Mouse (Mus musculus) cortical plate, adult 2 months (tissue): ENCODE results near the gene Cnih4. TPM values are rescaled to one million over a fixed set of nuclear protein-coding genes. Genes with fewer than 3 reads are reported as not detected.

Source experiments
- H3K27ac ChIP-seq: fragments of 200-500 bp; 2 replicates; pipeline ENCODE4 v1.5.1; 2012; ENCODE audit warnings: low read length, control low read depth, inconsistent platforms; ENCODE audit not compliant: insufficient read depth
- H3K4me1 ChIP-seq: fragments of 200-500 bp; 2 replicates; pipeline ENCODE4 v1.6.1; 2011; ENCODE audit warnings: low read length; ENCODE audit not compliant: control insufficient read depth, insufficient read depth
- H3K4me3 ChIP-seq: fragments of 200-500 bp; 2 replicates; pipeline ENCODE4 v1.5.1; 2011; ENCODE audit warnings: mild to moderate bottlenecking, low read length, control low read depth; ENCODE audit not compliant: insufficient read depth
- CTCF ChIP-seq: fragments of 200-500 bp; IDR thresholded peaks from 2 replicates; pipeline ENCODE4 v1.5.1; 2011; ENCODE audit warnings: mild to moderate bottlenecking, control low read depth, low read length; ENCODE audit not compliant: insufficient read depth; ENCODE audit errors: extremely low read depth
- POLR2A ChIP-seq: fragments of 200-500 bp; IDR thresholded peaks from 2 replicates; pipeline ENCODE4 v1.6.1; 2011; ENCODE audit warnings: mild to moderate bottlenecking, low read length, control low read depth; ENCODE audit not compliant: insufficient read depth; ENCODE audit errors: extremely low read depth
- polyA plus RNA-seq: library from polyadenylated mRNA; depleted of rRNA; stranded (reverse); fragments of >200 nt; gene quantifications from 2 replicates; pipeline ENCODE4 v1.2.3, GENCODE M21; 2012; rRNA removed

Cnih4 gene
- polyA plus RNA-seq, 1 experiment = 25.3 TPM

DNA sequence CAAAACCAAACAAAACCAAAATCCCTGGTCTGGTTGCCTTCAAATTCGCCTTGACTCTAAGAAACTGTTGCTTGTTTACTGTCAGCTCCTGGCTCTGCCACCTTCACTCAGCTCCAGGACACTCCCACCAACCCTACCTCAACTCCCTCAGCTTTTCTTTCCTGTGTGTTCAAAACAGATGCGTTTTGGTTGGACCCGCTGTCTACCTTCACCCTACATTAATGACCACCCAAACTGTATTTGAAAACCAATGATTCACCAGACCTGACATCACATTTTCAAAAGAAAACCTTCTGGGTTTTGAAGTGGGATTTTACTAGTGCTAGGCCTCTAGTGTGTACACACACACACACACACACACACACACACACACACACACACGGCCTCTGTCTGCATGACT, 65.7 kb downstream of the Cnih4 start:
- Histone ChIP-seq H3K27ac (0 out of 2 replicates have a peak overlapping the region, but pooled peaks have one; percentile 65), H3K4me1 (no peaks in the 10 kb centered on the region; the same call in 1 of the 2 replicates), H3K4me3 (peak overlapping the region; percentile 58)
- TF ChIP-seq POLR2A = no peak
- no peak for TF ChIP-seq CTCF

DNA sequence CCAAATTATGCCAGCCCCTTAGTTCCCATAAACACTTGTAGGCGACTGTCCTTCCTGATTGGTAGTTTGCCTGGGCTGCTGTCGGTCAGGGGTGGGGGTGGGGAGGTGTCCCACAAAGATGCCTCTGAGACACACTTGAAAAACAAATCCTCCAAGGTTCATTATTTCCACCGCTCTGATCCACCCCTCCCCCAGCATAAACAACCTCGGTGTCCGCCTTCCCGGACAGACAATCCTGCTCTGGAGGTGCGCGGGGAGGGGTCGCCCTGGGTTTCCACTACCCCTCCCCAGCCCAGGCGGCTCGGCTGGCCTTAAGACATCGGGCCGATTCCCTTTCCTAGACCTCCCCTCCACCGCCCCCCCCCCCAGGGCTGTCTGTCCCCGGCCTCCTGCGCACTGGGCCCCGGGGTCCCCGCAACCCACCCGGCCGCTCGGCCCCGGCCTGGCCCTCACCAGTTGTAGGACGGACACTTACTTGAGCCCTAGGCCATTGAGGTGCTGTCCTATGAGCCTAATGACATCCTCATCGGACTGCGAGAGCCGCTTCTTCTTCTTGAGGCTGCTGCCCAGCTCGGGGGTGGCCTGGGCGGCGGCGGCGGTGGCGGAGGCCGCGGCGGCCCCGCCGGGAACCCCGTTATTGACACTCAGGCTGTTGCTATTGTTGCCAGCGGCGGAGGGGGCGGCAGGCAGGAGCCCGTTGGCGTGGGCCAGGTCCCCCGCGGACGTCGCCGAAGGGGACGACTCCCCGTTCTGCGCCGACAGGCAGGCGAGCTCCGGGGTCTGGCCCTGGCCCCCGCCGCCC, 66.3 kb downstream of the Cnih4 start:
- H3K4me3 ChIP-seq = peak overlapping the region; percentile 58
- TF ChIP-seq CTCF (no peak), POLR2A (no peak)
- no peaks in the 10 kb centered on the region; the same call in 1 of the 2 replicates for H3K4me1 ChIP-seq
- H3K27ac ChIP-seq = peak overlapping the region; percentile 98

- peak overlapping the region; percentile 58 for H3K4me3 ChIP-seq
- H3K27ac ChIP-seq = peak overlapping the region; percentile 85; the same call in 1 of the 2 replicates
- TF ChIP-seq CTCF (no peak), POLR2A (no peak)
- H3K4me1 ChIP-seq = no peaks in the 10 kb centered on the region; the same call in 1 of the 2 replicates
Observed at GRCm38 (mm10) chr1:181211403-181211919, 67.0 kb downstream of the Cnih4 start.

- Histone ChIP-seq H3K27ac (peak within 1 kb of the TSS; percentile 98), H3K4me1 (no peaks in the 10 kb centered on the region; the same call in 1 of the 2 replicates), H3K4me3 (peak within 1 kb of the TSS; percentile 58)
- no peak for TF ChIP-seq CTCF
- peak; percentile 88 for TF ChIP-seq POLR2A
Observed at GRCm38 (mm10) chr1:181211920-181212633, 67.6 kb downstream of the Cnih4 start, which contains the start of gene Wdr26. Gene Wdr26, minus strand, starts transcription at chr1:181212001.

DNA sequence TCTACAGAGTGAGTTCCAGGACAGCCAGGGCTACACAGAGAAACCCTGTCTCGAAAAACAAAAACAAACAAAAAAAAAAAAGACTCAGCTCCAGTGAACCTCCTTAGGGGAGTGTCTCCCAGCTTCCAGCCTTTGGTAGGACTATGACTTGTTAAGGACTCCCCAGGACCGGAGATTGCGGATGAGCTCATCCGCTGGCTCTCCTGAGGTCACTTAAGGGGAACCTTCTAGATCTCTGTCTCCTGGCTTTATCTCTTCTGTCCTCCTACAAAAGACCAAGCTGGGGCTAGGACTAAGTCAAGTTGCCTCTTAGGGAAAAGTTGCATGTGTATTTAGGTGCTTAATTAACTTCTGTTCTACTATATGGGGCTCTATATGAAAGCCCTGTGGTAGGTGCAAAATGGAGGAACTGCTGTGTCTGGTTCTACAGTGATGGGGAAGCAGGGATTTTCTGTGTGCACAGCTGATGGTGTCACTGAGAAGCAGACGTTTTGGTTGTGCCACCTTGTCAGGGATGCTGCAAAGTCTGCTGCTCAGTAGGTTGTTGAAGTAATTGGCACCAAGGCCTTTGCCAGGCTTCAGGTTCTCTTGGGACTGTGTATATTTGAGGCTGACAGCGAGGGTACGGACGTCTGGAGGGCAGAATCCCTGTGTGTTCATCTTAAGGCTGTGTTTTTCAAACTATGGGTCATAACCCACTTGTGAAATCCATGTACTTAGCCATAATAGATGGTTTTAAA, 70.0 kb downstream of the Cnih4 start:
- Histone ChIP-seq H3K4me3 (no peak overlapping the region), H3K27ac (no peak overlapping the region), H3K4me1 (no peaks in the 10 kb centered on the region; the same call in 1 of the 2 replicates)
- no peak for TF ChIP-seq CTCF
- TF ChIP-seq POLR2A = no peak

DNA sequence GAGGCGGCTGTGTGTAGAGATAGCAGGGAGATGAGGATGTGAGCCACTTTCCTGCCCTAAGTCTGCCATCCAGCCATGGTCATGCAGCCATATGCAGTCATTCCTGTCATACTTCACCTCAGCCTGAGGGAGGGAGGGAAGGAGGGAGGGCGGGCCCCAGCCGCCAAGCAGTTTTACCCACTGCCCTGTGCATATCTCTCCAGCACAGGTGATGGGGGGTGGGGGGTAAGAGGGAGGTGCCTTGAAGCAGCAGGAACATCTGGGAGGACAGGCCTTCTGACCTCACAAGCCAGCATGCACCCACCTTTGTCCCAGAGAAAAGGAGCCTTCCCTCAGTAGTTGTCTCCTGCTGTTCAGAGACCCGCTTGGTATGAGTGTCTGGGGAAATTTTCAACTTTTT, 71.8 kb downstream of the Cnih4 start:
- Histone ChIP-seq H3K4me3 (no peak overlapping the region), H3K27ac (no peak overlapping the region), H3K4me1 (no peaks in the 10 kb centered on the region)
- TF ChIP-seq POLR2A (no peak), CTCF (no peak)

Other genes with a start within 250 kb of the Cnih4 start
- gene Pycr2, start 240.4 kb upstream of the Cnih4 start, polyA plus RNA-seq = 36.6 and 38.0 TPM in 2 replicates
- 1.5 and 8.1 TPM in 2 replicates for gene Lefty1, start 209.7 kb upstream of the Cnih4 start, polyA plus RNA-seq
- gene Tmem63a, start 202.3 kb upstream of the Cnih4 start, polyA plus RNA-seq = 48.2 and 64.1 TPM in 2 replicates
- gene Ephx1, start 123.8 kb upstream of the Cnih4 start, polyA plus RNA-seq = 30.5 and 37.7 TPM in 2 replicates
- gene 9130409I23Rik, start 93.5 kb upstream of the Cnih4 start, polyA plus RNA-seq = not detected in 2 replicates
- gene Nvl, start 489 bp upstream of the Cnih4 start, polyA plus RNA-seq = 85.8 and 98.0 TPM in 2 replicates
- gene Wdr26, start 67.3 kb downstream of the Cnih4 start, polyA plus RNA-seq = 48.6 and 50.7 TPM in 2 replicates
- gene Cnih3, start 207.9 kb downstream of the Cnih4 start, polyA plus RNA-seq = 53.0 and 57.0 TPM in 2 replicates